Mouse (Mus musculus) cerebellum, adult 2 months (tissue): ENCODE results near the gene Tmem160.

Source experiments
- CTCF ChIP-seq: fragments of 200-500 bp; IDR thresholded peaks from 2 replicates; pipeline ENCODE4 v1.5.1; 2011; ENCODE audit warnings: low read depth, mild to moderate bottlenecking, control low read depth, low read length, moderate library complexity, borderline replicate concordance; ENCODE audit not compliant: insufficient read depth
- POLR2A ChIP-seq: fragments of 200-500 bp; IDR thresholded peaks from 2 replicates; pipeline ENCODE4 v1.6.1; 2011; ENCODE audit warnings: low read length, control low read depth, borderline replicate concordance; ENCODE audit not compliant: insufficient read depth

DNA sequence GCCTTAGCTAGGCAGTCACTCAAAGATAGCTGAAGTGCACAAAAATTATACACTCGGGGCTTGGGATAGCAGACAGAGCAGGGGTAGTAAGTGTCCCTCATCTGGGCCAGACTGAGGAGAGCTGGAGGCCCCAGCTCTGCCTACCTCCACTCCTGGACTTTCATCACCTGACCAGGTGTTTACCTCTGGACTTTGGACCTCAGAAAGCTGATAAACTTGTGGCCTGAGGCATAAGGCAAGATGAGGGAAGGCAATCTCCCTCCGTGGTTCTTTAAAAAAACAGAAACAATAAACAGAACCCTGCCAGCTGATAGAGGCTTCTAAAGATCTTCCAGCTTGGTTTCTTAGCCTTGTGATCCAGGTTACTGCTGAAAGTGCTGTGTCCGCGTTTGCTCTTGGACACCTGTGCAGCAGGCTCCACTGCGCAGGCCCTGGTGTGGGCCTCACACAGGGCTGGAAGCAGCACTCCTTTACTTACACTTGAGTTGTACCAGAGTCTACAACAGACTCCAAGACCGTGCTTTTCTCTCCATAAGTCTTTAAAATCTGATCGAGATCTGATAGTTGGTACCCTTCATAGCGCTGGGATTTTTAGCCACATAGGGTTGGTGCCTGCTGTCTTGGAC is 32.0 kb upstream of the Tmem160 start:
- TF ChIP-seq CTCF, result no peak
- no peak for TF ChIP-seq POLR2A
